Comparison of ENCODE assay signal across 17 mouse cellular contexts in genomic region chr9:25267133-25267532, GRCm38 (mm10).
"Had no signal": no experiment of that assay in that cellular context is flagged by ENCODE, and none has a peak within 500 bp of the region (broad histone marks: within the 10 kb centered on the region; RNA-seq: fewer than 3 reads in every experiment).

No protein-coding gene starts in this region.

- H3K4me3 ChIP-seq: lung, embryonic 15.5 days; megakaryocyte, embryonic 14.5 days; midbrain, embryonic 10.5 days; midbrain, embryonic 12.5 days; midbrain, embryonic 15.5 days; neural tube, embryonic 12.5 days; stomach, embryonic 15.5 days had no signal

- H3K27me3 ChIP-seq: lung, embryonic 15.5 days; megakaryocyte, embryonic 14.5 days; midbrain, embryonic 12.5 days; midbrain, embryonic 15.5 days; neural tube, embryonic 12.5 days; stomach, embryonic 15.5 days had no signal

- H3K4me1 ChIP-seq: midbrain, embryonic 10.5 days; midbrain, embryonic 12.5 days; midbrain, embryonic 15.5 days; neural tube, embryonic 12.5 days had no signal

- H3K4me2 ChIP-seq: lung, embryonic 15.5 days; midbrain, embryonic 12.5 days; midbrain, embryonic 15.5 days; neural tube, embryonic 12.5 days; stomach, embryonic 15.5 days had no signal

- H3K27ac ChIP-seq: lung, embryonic 15.5 days; macrophage; midbrain, embryonic 10.5 days; midbrain, embryonic 12.5 days; midbrain, embryonic 15.5 days; neural tube, embryonic 12.5 days; stomach, embryonic 15.5 days; stomach, postnatal 0 days had no signal

- H3K9ac ChIP-seq: lung, embryonic 15.5 days; midbrain, embryonic 12.5 days; midbrain, embryonic 15.5 days; neural tube, embryonic 12.5 days; stomach, embryonic 15.5 days had no signal

- DNase-seq: lung, adult 2 months; lung, postnatal 14 days; lung, postnatal 36 days; right cerebral cortex, postnatal 14 days; thymus, adult 2 months; thymus, postnatal 25 days; thymus, postnatal 4 days had no signal

- H3K9me3 ChIP-seq: lung, embryonic 15.5 days; megakaryocyte, embryonic 14.5 days; midbrain, embryonic 10.5 days; midbrain, embryonic 12.5 days; midbrain, embryonic 15.5 days; neural tube, embryonic 12.5 days; stomach, embryonic 15.5 days had no signal

- ATAC-seq: lung, postnatal 0 days; midbrain, embryonic 15.5 days had no signal
